Mouse (Mus musculus) myocyte (in vitro differentiated cells): ENCODE data around the gene Fmn2. TPM values are rescaled to one million over a fixed set of nuclear protein-coding genes. Genes with fewer than 3 reads are reported as not detected.

ENCODE experiments used
- H3K27me3 ChIP-seq: one replicate; pipeline ENCODE4 v1.6.1; 2011; ENCODE audit not compliant: control insufficient read depth, insufficient read depth, insufficient read length
- H3K36me3 ChIP-seq: one replicate; pipeline ENCODE4 v1.6.1; 2011; ENCODE audit not compliant: control insufficient read depth, insufficient read depth
- H3K4me2 ChIP-seq: one replicate; pipeline ENCODE4 v1.6.1; 2011; ENCODE audit warnings: low read depth, control low read depth
- H3K4me3 ChIP-seq: one replicate; pipeline ENCODE4 v1.5.1; 2011; ENCODE audit warnings: mild to moderate bottlenecking, control low read depth, moderate library complexity
- H3K79me2 ChIP-seq: one replicate; pipeline ENCODE4 v1.6.1; 2011; ENCODE audit not compliant: control insufficient read depth, insufficient read depth
- H3ac ChIP-seq: one replicate; pipeline ENCODE4 v1.6.1; 2011; ENCODE audit not compliant: control insufficient read depth, insufficient read length
- CEBPB ChIP-seq: IDR thresholded peaks from 2 replicates; pipeline ENCODE4 v1.6.1; 2011; ENCODE audit warnings: mild to moderate bottlenecking, moderate library complexity; ENCODE audit not compliant: poor library complexity, insufficient read depth, severe bottlenecking
- E2F4 ChIP-seq: IDR thresholded peaks from one replicate; pipeline ENCODE4 v1.6.1; 2011; ENCODE audit warnings: mild to moderate bottlenecking, control low read depth, moderate library complexity; ENCODE audit not compliant: insufficient read depth
- MAX ChIP-seq: IDR thresholded peaks from one replicate; pipeline ENCODE4 v1.6.1; 2011; ENCODE audit warnings: low read depth, mild to moderate bottlenecking, control low read depth
- MYOD1 ChIP-seq, 3 experiments: IDR thresholded peaks; one replicate each; pipeline ENCODE4 v1.6.1; 2011; ENCODE audit warnings: control low read depth in 2 of 3, low read depth in 2 of 3, mild to moderate bottlenecking in 2 of 3, moderate library complexity in 1 of 3; ENCODE audit not compliant: insufficient read length in 2 of 3, control insufficient read depth in 1 of 3
- MYOG ChIP-seq, 3 experiments: IDR thresholded peaks; one replicate each; pipeline ENCODE4 v1.6.1; 2011; ENCODE audit warnings: control low read depth in 2 of 3, low read depth in 2 of 3, mild to moderate bottlenecking in 2 of 3; ENCODE audit not compliant: insufficient read length in 2 of 3, control insufficient read depth in 1 of 3, insufficient read depth in 1 of 3
- POLR2A ChIP-seq: IDR thresholded peaks from one replicate; pipeline ENCODE4 v1.6.1; 2011; ENCODE audit warnings: low read depth, mild to moderate bottlenecking, control low read depth, moderate library complexity; ENCODE audit not compliant: insufficient read length
- POLR2AphosphoS2 ChIP-seq: IDR thresholded peaks from one replicate; pipeline ENCODE4 v1.6.1; 2011; ENCODE audit warnings: low read depth, control low read depth; ENCODE audit not compliant: insufficient read length
- REST ChIP-seq: IDR thresholded peaks from one replicate; pipeline ENCODE4 v1.6.1; 2011; ENCODE audit warnings: mild to moderate bottlenecking, control low read depth, moderate library complexity; ENCODE audit not compliant: insufficient read depth, insufficient read length
- SRF ChIP-seq: IDR thresholded peaks from one replicate; pipeline ENCODE4 v1.6.1; 2011; ENCODE audit warnings: low read depth; ENCODE audit not compliant: control insufficient read depth, insufficient read length
- TCF12 ChIP-seq: IDR thresholded peaks from one replicate; pipeline ENCODE4 v1.6.1; 2011; ENCODE audit warnings: mild to moderate bottlenecking, control low read depth; ENCODE audit not compliant: poor library complexity, insufficient read depth, severe bottlenecking
- TCF3 ChIP-seq: IDR thresholded peaks from one replicate; pipeline ENCODE4 v1.6.1; 2011; ENCODE audit warnings: low read depth, control low read depth; ENCODE audit not compliant: insufficient read length
- USF1 ChIP-seq: IDR thresholded peaks from one replicate; pipeline ENCODE4 v1.6.1; 2011; ENCODE audit warnings: low read depth, mild to moderate bottlenecking, control low read depth, moderate library complexity
- polyA plus RNA-seq: library from polyadenylated mRNA; unstranded; fragments of >200 nt; fragmentation: generic; extraction: Trizol; gene quantifications from one replicate; pipeline ENCODE4 v1.2.1, GENCODE M21; 2012; ENCODE audit warnings: missing spikeins

Fmn2 gene
- polyA plus RNA-seq, 1 experiment, result not detected

DNA sequence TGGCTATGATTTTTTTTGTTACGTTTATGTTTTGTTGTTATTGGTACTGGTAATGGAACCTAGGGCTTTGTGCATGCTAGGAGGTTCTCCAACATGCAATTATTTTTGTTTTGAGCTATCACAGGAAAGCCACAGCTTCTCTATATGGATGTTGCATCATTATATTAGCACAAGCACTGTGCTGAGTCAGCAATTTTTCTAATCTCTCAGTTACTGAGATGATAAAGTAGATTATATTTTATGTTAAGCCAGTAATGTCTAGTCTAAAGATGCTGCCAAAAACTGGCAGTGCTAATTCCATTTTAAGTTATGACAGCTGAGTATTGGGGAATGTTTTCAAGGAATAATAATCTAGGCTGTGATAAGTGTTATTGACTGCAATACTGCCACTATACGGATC, 287.0 kb downstream of the Fmn2 start:
- no peak for TF ChIP-seq CEBPB
- no peak for TF ChIP-seq POLR2A
- TF ChIP-seq TCF3, result no peak
- no peak for TF ChIP-seq E2F4
- TF ChIP-seq SRF, result no peak
- no peak for TF ChIP-seq POLR2AphosphoS2
- TF ChIP-seq MYOG (IDR thresholded peaks at IDR 0.05; ENCODE audit: control insufficient read depth in 1 of 3, insufficient read depth in 1 of 3, insufficient read length in 2 of 3, low read depth in 2 of 3), result no peak
- TF ChIP-seq MAX, result no peak
- TF ChIP-seq REST, result no peak
- no peak for TF ChIP-seq MYOD1 (IDR thresholded peaks at IDR 0.05; ENCODE audit: control insufficient read depth in 1 of 3, insufficient read length in 2 of 3, low read depth in 2 of 3)
- TF ChIP-seq USF1, result no peak
- TF ChIP-seq TCF12, result no peak
- no peaks in the 10 kb centered on the region for H3K79me2 ChIP-seq
- no peak overlapping the region for H3ac ChIP-seq
- no peak overlapping the region for H3K4me3 ChIP-seq
- H3K27me3 ChIP-seq, result no peaks in the 10 kb centered on the region
- no peaks in the 10 kb centered on the region for H3K36me3 ChIP-seq
- H3K4me2 ChIP-seq, result no peak overlapping the region

DNA sequence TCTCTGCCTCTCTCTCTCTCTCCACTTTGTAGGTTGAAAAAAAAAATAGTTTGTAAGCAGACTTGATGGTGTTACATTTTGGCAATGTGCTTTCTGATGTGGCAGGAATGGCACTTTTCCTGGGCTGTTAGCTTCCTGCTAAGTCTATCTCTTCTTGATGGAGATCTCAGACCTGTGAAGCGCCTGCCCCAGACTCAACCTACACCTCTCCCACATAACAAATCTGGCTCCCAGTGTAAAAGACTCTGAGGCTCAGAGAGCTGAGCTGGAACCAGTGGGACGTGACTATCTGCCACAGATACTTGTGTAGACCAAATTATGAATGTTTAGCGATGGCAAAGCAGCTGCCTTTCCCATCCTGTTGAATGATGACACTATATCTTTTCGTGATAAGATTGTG, 310.2 kb downstream of the Fmn2 start:
- Histone ChIP-seq H3K27me3 (no peaks in the 10 kb centered on the region), H3K4me2 (no peak overlapping the region), H3ac (no peak overlapping the region), H3K4me3 (no peak overlapping the region), H3K79me2 (no peaks in the 10 kb centered on the region), H3K36me3 (no peaks in the 10 kb centered on the region)
- TF ChIP-seq REST, result no peak
- no peak for TF ChIP-seq SRF
- TF ChIP-seq POLR2AphosphoS2, result no peak
- no peak for TF ChIP-seq POLR2A
- no peak for TF ChIP-seq E2F4
- no peak for TF ChIP-seq USF1
- TF ChIP-seq CEBPB, result no peak
- TF ChIP-seq TCF12, result no peak
- TF ChIP-seq TCF3, result no peak
- no peak for TF ChIP-seq MAX
- TF ChIP-seq MYOD1 (IDR thresholded peaks at IDR 0.05; ENCODE audit: control insufficient read depth in 1 of 3, insufficient read length in 2 of 3, low read depth in 2 of 3), result no peak
- TF ChIP-seq MYOG (IDR thresholded peaks at IDR 0.05; ENCODE audit: control insufficient read depth in 1 of 3, insufficient read depth in 1 of 3, insufficient read length in 2 of 3, low read depth in 2 of 3), result no peak

DNA sequence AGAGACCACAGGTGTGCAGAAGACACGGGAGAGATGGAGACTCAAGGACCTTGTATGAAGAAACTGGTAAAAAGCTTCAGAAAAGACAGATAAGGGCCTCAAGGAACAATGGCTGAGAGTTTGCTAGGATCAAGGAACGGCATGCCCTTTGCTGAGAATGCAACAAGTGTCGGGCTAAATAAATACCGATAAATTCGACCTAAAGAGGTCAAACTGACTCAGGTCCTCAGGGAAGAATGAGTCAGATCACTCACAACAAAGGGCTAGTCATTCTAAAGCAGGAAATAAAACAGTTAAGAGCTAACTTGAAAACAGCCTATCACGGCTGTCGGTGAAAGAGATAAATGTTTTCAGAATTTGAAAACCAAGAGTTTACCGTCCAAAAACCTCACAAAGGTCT, 324.9 kb downstream of the Fmn2 start:
- Histone ChIP-seq H3K79me2 (no peaks in the 10 kb centered on the region), H3K27me3 (no peaks in the 10 kb centered on the region), H3K36me3 (no peaks in the 10 kb centered on the region), H3ac (no peak overlapping the region), H3K4me3 (no peak overlapping the region), H3K4me2 (no peak overlapping the region)
- TF ChIP-seq POLR2A (no peak), TCF12 (no peak), MAX (no peak), USF1 (no peak), POLR2AphosphoS2 (no peak), SRF (no peak), E2F4 (no peak), REST (no peak), MYOD1 (IDR thresholded peaks at IDR 0.05; ENCODE audit: control insufficient read depth in 1 of 3, insufficient read length in 2 of 3, low read depth in 2 of 3) (no peak), MYOG (IDR thresholded peaks at IDR 0.05; ENCODE audit: control insufficient read depth in 1 of 3, insufficient read depth in 1 of 3, insufficient read length in 2 of 3, low read depth in 2 of 3) (no peak), TCF3 (no peak), CEBPB (no peak)

GRCm38 (mm10) chr1:174836861-174837260, 335.2 kb downstream of the Fmn2 start:
- no peak overlapping the region for H3ac ChIP-seq
- no peak overlapping the region for H3K4me3 ChIP-seq
- H3K79me2 ChIP-seq, result no peaks in the 10 kb centered on the region
- H3K27me3 ChIP-seq, result no peaks in the 10 kb centered on the region
- no peaks in the 10 kb centered on the region for H3K36me3 ChIP-seq
- TF ChIP-seq MYOD1 (IDR thresholded peaks at IDR 0.05; ENCODE audit: control insufficient read depth in 1 of 3, insufficient read length in 2 of 3, low read depth in 2 of 3), result no peak
- TF ChIP-seq SRF, result no peak
- no peak for TF ChIP-seq CEBPB
- no peak for TF ChIP-seq POLR2AphosphoS2
- TF ChIP-seq MYOG (IDR thresholded peaks at IDR 0.05; ENCODE audit: control insufficient read depth in 1 of 3, insufficient read depth in 1 of 3, insufficient read length in 2 of 3, low read depth in 2 of 3), result no peak
- no peak for TF ChIP-seq MAX
- no peak for TF ChIP-seq TCF3
- TF ChIP-seq USF1, result no peak
- TF ChIP-seq REST, result no peak
- no peak for TF ChIP-seq E2F4
- no peak for TF ChIP-seq POLR2A
- no peak for TF ChIP-seq TCF12
- H3K4me2 ChIP-seq, result no peak overlapping the region
